Mouse (Mus musculus) midbrain, embryonic 16.5 days (tissue): ENCODE measurements around the gene Dnaja4. TPM values are rescaled to one million over a fixed set of nuclear protein-coding genes. Genes with fewer than 3 reads are reported as not detected.

Experiments
- ATAC-seq: fragments of 200-750 bp; cut with Nextera tagmentation; 2 replicates; pipeline ENCODE4 v1.8.0; 2017; ENCODE audit warnings: moderate TSS enrichment
- H3K27ac ChIP-seq: fragments of 300-500 bp; sonication (generic); 2 replicates; pipeline ENCODE4 v1.5.1; 2014; ENCODE audit warnings: mild to moderate bottlenecking, low read length, mixed read lengths
- H3K27me3 ChIP-seq: fragments of 300-500 bp; sonication (generic); 2 replicates; pipeline ENCODE4 v1.6.1; 2014; ENCODE audit warnings: low read depth, low read length, mixed read lengths; ENCODE audit not compliant: control insufficient read depth, insufficient read depth
- H3K36me3 ChIP-seq: fragments of 300-500 bp; sonication (generic); 2 replicates; pipeline ENCODE4 v1.6.1; 2014; ENCODE audit warnings: mild to moderate bottlenecking, low read length, moderate library complexity, mixed read lengths; ENCODE audit not compliant: control insufficient read depth, insufficient read depth
- H3K4me1 ChIP-seq: fragments of 300-500 bp; sonication (generic); 2 replicates; pipeline ENCODE4 v1.6.1; 2014; ENCODE audit warnings: mild to moderate bottlenecking, low read length, mixed read lengths; ENCODE audit not compliant: control insufficient read depth, insufficient read depth
- H3K4me2 ChIP-seq: fragments of 300-500 bp; sonication (generic); 2 replicates; pipeline ENCODE4 v1.6.1; 2014; ENCODE audit warnings: mild to moderate bottlenecking, low read length, mixed read lengths
- H3K4me3 ChIP-seq: fragments of 300-500 bp; sonication (generic); 2 replicates; pipeline ENCODE4 v1.5.1; 2014; ENCODE audit warnings: low read depth, mild to moderate bottlenecking, low read length, moderate library complexity, mixed read lengths
- H3K9ac ChIP-seq: fragments of 300-500 bp; sonication (generic); 2 replicates; pipeline ENCODE4 v1.6.1; 2014; ENCODE audit warnings: low read depth, low read length, mixed read lengths
- H3K9me3 ChIP-seq: fragments of 300-500 bp; sonication (generic); replicated peaks from 2 replicates; pipeline ENCODE4 v1.6.1; 2014; ENCODE audit warnings: mild to moderate bottlenecking, low read length, mixed read lengths; ENCODE audit not compliant: control insufficient read depth, poor library complexity, severe bottlenecking
- WGBS: fragments of 180-500 bp; shearing (Covaris S2); extraction: QIAGEN DNeasy Blood & Tissue Kit; methylation state at CpG from one replicate; pipeline ENCODE4 v1.1.7; 2014; 5-methylcytosine and 5-hydroxymethylcytosine counted together
- microRNA-seq: library from miRNA; unstranded; fragments of <30 nt; microRNA quantifications from one replicate; pipeline ENCODE4, GENCODE M21; 2017
- polyA plus RNA-seq: library from polyadenylated mRNA; unstranded; fragments of >200 nt; fragmentation: Nextera tagmentation; extraction: Ambion mirVana; gene quantifications from 2 replicates; pipeline ENCODE4 v1.2.1, GENCODE M21; 2015

Gene Dnaja4
- polyA plus RNA-seq, 1 experiment from 2014 or later = 8.4 TPM

- Histone ChIP-seq H3K9me3 (no peaks in the 10 kb centered on the region), H3K9ac (no peak overlapping the region), H3K27ac (no peak overlapping the region), H3K36me3 (no peaks in the 10 kb centered on the region), H3K4me1 (peaks cover 14% of the 10 kb centered on the region), H3K4me2 (peak overlapping the region; percentile 70), H3K27me3 (peaks cover 30% of the 10 kb centered on the region), H3K4me3 (peak overlapping the region; percentile 35; the same call in 1 of the 2 replicates)
- WGBS = 21% methylated on average over 12 of the region's 12 CpGs
- no peak for ATAC-seq
These were observed 65.4 kb downstream of the Dnaja4 start for GRCm38 (mm10) chr9:54764091-54764490.

DNA sequence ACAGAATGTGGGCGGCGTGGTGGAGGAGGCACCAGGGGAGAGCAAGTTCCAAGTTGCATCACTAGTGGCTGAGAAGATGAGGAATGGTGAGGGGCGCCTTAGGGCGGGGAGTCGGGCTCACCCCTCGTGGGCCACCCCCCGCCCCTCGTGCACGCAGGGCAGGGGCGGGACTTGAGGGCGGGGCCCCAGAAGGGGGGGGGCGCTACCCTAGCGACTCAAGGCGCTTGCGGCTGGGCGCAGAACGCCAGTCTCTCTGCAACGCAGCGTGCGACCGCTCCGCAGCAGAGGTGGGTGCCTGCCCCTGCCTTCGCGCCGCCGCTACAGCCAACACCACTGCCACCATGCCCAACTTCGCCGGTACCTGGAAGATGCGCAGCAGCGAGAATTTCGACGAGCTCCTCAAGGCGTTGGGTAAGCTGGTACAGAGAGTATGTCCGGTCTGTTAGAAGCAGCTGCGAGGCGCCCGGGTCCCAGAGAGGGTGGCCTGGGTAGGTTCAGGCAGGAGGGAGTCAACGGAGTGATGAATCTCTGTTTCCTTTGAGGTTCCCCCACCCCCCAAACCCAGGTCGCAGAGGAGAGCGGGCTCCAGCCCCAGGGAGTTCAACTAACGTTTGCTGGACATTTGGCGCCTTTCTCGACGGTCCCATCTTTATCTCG is 66.0 kb downstream of the Dnaja4 start, which contains the start of gene Crabp1:
Gene Crabp1 (plus strand): TSS at position 188 of the 657 bp plus-strand sequence.
- Histone ChIP-seq H3K4me1 (peaks cover 14% of the 10 kb centered on the region), H3K9me3 (no peaks in the 10 kb centered on the region), H3K4me3 (peak within 1 kb of the TSS; percentile 35), H3K36me3 (no peaks in the 10 kb centered on the region), H3K27me3 (peaks cover 30% of the 10 kb centered on the region), H3K4me2 (peak within 1 kb of the TSS; percentile 70), H3K27ac (no peak within 1 kb of the TSS), H3K9ac (peak within 1 kb of the TSS; percentile 39)
- under 1% methylated on average over 43 of the region's 45 CpGs for WGBS
- ATAC-seq = peak; percentile 48

- Histone ChIP-seq H3K36me3 (no peaks in the 10 kb centered on the region), H3K9me3 (no peaks in the 10 kb centered on the region), H3K4me3 (peak overlapping the region; percentile 35), H3K4me2 (peak overlapping the region; percentile 70), H3K27ac (no peak overlapping the region), H3K9ac (peak overlapping the region; percentile 27), H3K4me1 (peaks cover 14% of the 10 kb centered on the region), H3K27me3 (peaks cover 30% of the 10 kb centered on the region)
- peak; percentile 62; the same call in 1 of the 2 replicates for ATAC-seq
- under 1% methylated on average over 41 of the region's 41 CpGs for WGBS
These were observed 66.8 kb downstream of the Dnaja4 start for GRCm38 (mm10) chr9:54765336-54766085.

Small RNA genes within 50 kb of the gene (microRNA-seq; reads per million reads assigned to microRNA genes)
- gene Mir5710 = not detected

Other genes starting within 250 kb of the Dnaja4 start
- gene Dmxl2, start 197.2 kb upstream of the Dnaja4 start, polyA plus RNA-seq = 53.4 and 59.3 TPM in 2 replicates
- not detected in 2 replicates for gene Sh2d7, start 159.9 kb upstream of the Dnaja4 start, polyA plus RNA-seq
- gene Cib2, start 138.7 kb upstream of the Dnaja4 start, polyA plus RNA-seq = 54.6 and 60.3 TPM in 2 replicates
- gene Idh3a, start 112.5 kb upstream of the Dnaja4 start, polyA plus RNA-seq = 148 and 165 TPM in 2 replicates
- gene Acsbg1, start 37.0 kb upstream of the Dnaja4 start, polyA plus RNA-seq = 20.6 and 33.4 TPM in 2 replicates
- 90.0 and 91.9 TPM in 2 replicates for gene Wdr61, start 35.6 kb downstream of the Dnaja4 start, polyA plus RNA-seq
- 19.3 TPM in 2 replicates for gene Crabp1, start 65.9 kb downstream of the Dnaja4 start, polyA plus RNA-seq
- gene Ireb2, start 164.9 kb downstream of the Dnaja4 start, polyA plus RNA-seq = 38.9 and 46.3 TPM in 2 replicates
- gene Hykk, start 218.4 kb downstream of the Dnaja4 start, polyA plus RNA-seq = 1.8 and 2.2 TPM in 2 replicates